Mouse (Mus musculus): ENCODE data around the gene Ccdc54. TPM values are rescaled to one million over a fixed set of nuclear protein-coding genes. Genes with fewer than 3 reads are reported as not detected.

Ccdc54 gene
- not detected in 2 replicates for total RNA-seq (2021)
- long read RNA-seq, result 0 reads

DNA sequence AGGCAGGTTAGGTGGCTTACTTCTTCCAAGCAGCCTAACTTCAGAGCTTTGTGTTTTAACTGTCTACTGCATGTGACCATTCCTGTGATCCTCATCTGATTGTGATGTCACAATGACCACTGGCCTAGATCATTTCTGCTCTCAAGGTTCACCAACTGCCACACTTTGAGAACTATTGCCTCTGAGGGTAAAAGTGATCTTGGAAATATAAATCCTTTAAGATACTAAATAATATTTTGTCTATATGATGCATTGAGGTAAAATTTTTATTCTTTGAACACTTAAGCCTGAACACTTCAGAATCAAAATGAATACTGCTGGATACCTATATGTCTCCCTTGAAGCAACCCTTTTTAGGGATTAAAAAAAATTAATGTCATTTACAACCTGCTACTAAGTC is at the start of gene Ccdc54:
TSS of gene Ccdc54 (minus strand) at position 101 of the 400 bp plus-strand sequence.
- no peak for DNase-seq

DNA sequence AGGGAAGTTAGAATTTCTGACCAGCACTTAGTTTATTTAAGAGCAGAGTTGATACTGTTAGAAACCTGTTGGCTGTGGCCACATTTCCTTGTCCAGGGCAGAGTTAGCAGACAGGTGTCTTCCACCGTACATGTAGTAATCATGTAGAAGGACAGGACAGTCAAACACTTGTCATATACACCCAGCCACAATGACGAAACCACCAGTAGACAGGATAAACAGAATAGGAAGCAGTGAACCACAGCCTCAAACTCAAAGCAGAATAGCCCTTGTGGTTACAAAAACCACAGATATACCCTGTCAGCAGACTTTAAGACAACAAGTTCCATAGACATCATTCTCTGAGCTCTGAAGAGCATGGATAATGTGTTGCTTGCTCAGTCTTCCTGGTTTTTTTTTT is 41.6 kb upstream of the Ccdc54 start:
- no peak for DNase-seq

DNA sequence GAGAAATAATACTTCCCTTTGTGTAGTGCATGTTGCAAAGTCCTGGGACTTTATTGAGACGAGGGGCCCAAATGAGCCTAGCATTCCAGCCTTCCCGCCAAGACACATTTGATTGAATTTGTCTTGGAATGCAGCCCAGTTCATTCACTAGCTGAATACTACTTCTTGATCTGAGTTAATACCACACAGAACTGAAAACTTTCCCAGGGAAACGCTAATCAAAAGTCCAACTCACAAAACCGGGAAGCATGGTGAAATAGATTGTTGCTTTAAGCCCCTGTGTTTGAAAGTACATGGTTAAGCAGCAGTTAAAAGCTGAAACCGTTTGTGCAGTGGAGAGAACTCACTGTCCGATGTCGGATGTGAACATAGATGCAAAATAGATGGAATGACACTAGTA is 24.6 kb upstream of the Ccdc54 start:
- DNase-seq, result no peak

DNA sequence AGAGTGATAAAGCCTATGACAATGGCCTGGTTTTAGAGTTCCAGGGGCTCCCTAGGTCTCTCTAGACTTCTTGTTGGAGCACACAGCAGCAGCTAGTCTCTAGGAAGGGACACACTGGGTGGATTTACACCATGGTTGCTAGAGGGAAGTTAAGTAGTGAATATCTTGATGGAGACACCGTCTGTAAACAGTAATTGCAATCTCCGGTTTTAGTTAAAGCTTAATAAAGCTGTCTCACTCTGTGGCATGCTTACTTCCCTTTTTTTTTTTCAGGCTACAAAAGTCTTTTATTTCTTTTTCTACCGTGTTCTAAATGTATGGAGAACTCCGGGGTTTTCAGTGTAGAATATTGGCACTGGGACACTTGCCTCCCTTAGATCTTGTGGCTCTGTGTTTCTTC is 22.0 kb upstream of the Ccdc54 start:
- no peak for DNase-seq

DNA sequence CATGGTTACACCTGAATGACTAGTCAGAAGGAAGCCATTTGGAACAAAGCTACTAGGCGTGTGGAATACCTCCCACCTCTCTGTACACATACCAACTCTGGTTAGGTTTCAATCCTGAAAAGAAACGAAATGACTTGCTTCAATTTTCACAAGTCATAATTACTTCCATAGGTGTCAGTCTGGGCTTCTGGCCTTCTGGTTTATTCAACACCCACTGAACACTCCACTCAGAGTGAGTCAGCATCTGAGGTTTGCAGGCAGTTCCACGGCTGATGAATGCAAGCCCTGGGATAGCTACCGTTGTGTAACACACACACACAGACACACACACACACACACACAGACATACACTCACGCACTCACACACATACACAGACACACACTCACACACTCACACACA is 19.6 kb upstream of the Ccdc54 start:
- no peak for DNase-seq

DNA sequence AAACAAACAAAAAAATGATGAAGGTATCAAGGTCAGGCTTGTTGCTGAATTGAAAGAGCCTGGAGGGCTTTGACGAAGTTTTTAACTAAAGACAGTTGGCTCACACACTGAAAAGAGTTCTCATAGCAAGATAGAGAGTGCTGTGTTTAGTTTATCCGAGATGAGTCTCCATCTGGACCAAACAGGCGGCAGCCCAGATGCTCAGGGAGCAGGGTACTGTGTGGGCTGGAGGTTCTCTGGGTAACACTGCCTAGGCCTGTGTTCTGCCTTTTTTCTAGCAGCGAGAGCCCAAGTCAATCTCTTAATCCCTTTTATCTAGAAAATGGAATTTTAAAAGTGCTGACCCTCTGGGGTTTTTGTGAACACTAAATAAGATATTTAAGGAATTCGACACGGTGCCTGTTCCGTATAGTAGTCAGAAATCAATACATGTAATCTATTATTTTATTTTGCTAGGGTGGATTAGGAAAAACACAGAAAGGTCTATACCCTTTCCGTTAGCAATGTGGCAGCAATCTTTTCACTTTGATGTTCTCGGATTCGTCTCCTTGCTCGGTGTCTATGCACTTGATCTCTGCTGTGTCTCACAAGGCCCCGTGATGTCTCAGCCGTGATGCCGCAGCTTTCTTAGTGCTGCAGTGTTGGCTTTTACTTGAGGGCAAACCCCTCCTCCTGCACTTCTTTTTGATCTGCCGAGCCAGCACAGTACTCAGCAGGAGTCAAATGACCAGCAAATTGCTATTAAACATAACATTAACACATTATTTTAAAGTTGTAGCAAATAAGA is 17.0 kb upstream of the Ccdc54 start:
- no peak for DNase-seq

DNA sequence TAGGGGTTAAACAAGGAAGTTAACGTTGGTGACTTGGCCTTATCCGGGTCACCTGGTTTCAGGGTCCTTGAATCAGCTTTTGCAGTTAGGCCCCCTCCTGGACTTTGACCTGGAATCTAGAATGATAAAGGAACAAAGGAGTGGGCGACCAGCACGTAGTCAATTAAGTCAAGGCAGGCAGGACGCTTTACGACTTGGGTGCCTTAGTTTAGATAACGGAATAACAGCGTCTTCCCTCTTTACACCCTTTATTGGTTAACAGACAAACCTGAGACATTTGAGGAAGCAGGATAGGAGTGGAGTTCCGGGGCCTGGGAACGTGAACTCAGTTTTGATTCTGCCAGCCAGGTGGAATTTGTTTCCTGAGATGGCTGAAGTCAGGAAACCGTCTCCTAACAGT is 13.9 kb upstream of the Ccdc54 start:
- no peak for DNase-seq

DNA sequence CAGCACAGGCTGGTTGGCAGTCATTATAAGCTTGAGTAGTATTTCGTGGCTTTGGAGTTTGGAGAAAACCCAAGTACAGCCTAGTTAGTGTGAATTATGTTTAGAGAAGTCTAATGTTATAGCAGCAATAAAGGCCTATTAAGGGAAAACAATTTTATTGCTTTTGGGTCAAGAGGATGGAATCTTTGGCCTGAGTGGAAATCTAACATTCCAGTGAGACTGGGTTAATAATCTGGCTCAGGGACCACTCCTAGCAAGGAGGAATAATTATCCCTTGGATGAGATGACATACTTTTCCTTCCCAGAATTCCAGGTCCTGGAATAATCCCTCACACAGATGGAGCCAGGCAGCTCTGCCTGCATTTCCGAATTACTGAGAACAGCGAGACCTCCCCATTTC is 11.0 kb upstream of the Ccdc54 start:
- no peak for DNase-seq

DNA sequence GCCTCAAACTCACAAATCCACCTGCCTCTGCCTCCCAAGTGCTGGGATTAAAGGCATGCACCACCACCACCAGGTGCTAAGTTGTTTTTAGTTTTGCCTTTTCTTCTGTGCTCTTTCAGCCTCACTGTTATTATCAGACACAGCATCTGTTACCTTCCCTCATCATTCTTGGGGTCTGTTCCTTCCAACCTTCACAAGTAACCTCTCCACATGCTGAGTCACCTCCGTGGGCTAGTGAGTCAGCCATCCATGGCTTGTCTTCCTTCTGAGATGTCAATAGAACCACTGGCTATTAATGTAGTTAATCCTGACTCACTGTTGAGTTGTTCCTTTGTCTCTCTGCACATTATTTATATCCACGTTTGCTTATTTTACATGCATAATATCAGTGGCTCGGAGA is 9.7 kb upstream of the Ccdc54 start:
- DNase-seq, result no peak

DNA sequence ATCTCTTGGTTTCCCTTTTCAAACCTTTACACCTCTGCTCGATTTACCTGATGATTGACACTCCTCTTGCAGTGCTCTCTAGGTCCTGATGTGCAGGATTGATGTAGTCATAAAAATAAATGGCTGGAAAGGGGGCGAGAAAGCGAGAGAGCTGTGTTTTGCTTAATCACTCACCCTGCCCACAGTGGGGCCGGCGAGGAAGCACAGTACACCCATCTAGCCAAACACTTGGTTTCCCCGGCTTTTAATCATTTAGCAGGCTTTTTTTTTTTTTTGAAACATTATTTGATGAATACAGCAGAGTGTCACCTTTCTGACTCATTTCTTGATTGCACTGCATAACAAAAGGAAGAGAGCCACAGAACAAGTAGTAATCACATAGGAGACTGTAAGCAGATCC is 5.7 kb upstream of the Ccdc54 start:
- no peak for DNase-seq

DNA sequence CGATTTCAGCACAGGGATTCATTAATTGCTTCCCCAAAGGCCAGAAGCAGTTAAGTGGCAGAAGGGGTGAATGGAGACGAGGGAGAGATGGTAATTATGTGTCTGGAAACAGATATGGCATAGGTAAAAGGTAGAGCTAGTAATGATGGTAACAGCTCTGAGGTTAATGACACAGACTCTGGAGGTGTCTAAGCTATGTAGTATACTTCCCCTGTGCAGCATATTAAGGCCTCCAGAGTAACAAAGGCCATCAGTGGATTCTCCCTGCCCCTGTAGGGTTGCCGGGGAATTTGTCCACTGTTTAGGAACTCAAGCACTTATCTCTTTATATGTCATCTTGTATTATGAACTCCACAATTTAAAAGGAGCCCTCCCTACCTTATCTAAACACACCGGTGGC is 5.2 kb upstream of the Ccdc54 start:
- no peak for DNase-seq

DNA sequence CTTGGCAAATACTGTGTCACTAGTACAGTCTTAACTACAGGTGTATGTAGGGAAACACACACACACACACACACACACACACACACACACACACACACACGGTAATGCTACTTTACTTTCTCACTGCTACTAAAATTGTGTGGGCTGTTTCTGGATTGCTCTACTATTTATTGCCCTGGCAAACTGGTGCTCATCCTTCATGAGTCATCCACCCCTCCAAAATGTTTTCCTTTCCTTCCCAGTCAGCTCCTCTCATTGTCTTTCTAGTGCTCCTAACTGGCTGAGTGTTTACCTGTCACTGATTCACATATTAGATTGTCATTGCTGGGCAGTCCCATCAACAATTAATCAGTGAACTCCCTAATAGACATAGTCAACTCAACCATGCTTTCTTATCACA is 3.9 kb upstream of the Ccdc54 start:
- no peak for DNase-seq

DNA sequence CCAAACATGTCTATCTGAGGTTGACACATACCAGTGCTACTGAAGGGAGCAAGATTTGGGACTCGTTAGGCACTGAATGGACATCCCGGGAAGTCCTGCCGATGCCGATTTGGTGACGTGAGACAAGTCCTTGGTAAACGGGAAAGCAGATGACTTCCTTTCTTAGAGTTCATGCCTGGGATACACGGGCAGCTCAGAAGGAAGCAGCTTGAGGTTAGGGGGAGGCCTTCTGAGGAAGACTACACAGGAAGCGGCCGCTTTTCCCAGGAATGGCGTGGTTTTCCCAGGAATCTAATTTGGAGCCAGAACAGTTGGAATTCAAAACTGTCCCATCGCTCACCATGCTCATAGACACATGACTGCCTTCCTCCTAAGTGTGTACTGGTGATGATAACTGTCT is 2.4 kb upstream of the Ccdc54 start:
- DNase-seq, result no peak

DNA sequence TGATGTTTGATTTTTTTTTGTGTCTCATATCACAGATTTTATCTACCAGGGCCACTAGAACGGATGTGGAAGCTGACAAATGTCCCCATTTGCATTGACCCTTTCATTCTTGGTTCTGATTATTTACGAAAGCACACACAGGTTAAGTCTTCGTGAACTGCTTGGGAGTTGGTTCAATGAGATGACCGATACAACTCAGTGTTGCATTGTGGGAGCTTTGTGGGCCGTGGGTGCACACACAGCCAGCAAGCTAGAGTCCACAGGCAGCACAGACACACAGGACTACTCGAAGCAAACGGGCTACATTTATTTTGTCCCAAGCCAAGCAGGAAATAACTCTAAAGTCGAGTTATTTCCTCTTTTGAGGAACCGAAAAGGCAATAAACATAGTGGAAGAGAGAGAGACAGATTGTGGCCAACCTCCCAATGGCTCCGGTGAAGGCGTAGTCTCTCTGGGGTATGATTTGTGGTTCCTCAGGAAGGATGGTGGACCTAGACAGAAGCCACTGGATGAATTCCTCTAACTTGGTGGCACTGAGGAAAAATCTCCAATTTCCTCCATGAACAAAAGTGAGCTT is 1.3 kb downstream of the Ccdc54 start:
- DNase-seq, result no peak

DNA sequence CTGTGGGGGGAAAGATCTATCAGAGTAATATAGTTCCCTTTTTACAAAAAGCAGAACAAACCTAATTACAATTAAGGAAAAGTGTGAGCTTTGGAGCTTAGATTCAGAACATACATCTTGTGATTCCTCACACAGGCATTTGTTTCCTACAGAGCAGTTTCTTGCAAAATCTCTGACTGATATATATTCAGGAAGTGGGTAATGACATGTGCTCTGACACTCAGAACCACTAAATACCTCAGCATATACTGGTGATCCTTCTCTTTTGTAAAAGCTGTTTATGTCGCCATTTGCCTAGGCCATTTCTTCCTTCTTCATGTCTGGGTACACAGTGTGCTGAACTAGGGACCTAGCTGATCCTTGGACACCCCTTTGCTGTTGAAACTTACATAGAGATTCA is 2.8 kb downstream of the Ccdc54 start:
- no peak for DNase-seq

DNA sequence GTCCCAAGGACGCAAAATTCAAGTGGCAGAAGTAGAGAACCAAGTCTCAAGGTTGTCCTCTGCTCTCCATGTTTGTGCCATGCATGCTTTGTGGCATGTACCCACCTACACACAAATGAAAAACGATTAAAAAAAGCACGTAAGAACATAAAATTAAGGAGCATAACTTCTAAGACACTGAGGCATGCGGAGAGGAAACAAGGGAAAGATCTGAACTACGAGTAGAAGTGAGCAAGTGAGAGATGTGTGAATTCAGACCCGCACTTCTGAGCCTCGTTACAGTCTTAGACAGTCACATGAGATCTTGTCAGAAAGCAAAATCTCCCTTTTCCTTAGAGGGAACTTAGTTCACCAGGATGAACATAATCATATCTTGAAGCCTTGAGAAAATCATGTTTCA is 3.8 kb downstream of the Ccdc54 start:
- DNase-seq, result no peak

DNA sequence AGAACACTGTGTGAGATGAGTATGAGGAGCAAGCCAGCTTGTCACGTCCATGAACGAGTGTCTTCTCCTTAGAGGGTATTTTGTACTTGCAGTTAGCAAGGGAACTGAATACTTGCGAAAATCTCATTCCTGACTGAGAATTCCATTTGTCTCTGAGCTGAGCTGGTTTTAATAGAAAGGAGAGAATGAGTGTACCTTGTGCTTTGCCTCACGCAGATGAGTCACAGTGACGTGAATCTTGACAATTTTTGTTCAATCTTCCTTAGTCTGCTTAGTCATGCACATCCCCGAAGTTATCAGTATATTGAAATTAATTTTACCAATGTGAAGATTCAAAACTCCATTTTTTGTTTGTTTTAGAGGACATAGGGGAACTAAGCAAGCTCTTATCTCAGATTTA is 12.6 kb downstream of the Ccdc54 start:
- DNase-seq, result no peak

DNA sequence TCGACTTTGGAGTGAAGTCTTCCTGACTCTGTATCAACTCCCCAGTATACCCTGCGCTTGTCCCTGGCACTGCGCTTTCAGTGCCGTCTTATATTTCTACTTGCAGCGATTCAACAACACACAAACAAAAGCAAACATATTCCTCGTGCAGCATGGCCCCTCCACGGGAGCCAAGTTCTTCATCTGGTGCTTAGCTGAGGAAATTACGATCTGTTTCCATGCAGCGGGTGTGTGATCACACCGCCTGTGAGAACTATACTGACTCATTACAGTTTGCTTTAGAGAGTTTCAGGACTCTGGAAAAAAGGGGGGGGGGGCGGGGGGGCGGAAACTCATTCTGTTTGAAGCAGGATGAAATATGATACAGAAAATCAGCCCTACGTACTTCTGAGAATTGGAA is 18.4 kb downstream of the Ccdc54 start:
- no peak for DNase-seq

DNA sequence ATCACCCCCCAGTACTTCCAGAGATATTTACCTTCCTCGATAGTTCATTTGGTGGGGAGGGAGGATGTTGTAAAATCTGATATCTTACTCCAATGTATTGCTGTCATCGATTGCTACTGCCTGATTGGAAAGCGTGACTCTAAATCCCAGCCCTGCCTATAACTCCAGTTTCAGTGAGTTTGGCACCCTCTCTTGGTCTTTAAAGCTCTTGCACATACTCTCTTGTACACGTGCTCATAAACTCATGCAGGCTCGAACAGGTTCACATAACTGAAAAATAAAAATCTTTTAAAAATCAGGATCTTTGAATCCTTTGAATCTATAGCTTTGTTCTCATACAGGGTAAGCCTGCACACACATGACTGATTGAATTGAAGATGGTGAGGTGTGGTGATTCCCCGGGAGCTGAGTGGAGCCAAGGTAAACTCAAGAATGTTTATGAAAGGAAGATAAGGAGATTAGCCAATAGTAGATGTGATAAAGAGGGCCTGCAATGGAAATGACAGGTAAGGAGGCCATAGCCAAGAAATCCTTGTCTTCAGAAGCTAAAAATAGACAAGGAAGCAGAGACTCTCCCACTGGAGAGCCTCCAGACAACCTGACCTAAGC is 31.7 kb downstream of the Ccdc54 start:
- DNase-seq, result no peak

DNA sequence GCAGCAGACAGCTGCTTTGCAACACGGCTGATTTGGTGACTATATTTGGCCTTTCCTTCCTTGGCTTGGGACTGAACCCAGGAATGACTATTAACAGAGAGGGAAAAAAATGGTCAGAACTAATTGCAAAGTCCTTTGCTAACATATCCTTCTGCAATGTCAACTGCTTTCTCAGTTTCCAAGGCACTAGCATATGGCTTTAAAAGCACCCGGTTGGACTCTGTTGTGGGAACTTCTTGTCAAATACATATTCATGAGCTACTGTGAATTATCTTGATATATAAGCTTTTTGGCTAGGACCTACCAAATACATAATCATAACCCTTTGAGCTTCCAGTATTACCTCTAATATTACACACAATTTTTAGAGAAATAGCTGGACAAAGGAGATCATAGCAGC is 37.1 kb downstream of the Ccdc54 start:
- DNase-seq, result no peak

DNA sequence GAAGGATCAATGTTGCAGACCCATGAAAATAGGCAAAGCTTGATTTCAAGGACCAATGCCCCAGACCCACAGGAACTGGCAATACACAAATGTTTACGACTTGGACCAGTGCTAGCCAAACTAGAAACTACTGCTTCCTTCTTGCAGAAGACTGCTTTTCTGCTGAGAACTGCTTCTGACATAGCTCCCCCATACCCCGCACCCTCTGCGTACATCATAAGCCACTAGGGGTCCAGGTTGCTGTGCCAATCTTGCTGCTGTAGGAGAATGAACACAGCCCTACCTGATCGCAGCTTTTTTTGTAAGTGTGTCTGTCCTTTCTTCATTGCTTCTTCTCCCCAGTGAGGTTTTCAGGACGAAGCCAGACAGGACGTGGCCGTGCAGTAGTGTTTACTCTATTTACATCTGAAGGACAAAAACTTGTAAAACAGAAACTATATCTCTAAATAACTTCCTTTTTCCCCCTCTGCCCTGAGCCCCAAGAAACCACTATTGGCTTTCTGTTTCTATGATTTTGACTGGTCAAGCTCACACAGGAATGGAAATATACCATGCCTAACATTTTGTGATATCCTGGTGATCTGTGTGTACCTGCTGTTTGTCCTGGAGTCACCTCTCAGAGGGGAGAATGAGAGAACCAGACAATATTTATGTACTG is 39.0 kb downstream of the Ccdc54 start:
- no peak for DNase-seq

DNA sequence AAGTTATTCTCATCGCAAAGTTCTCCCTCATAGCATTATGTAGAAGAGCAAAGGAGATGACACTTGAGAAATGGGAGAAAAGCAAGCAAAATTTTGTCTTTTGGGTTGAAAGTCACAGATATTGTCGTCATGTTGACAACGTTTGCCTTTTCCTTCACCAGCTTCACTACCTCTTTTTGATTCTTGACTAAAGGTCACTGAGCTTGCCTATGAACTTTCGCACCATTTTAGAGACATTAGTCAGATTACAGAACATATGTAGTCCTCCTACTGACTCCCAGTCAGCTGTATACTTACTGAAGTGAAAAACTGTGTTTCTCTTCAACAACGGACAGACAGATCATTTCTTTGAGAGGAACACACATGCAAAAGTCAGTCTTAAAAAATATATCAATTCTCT is 40.0 kb downstream of the Ccdc54 start:
- no peak for DNase-seq

DNA sequence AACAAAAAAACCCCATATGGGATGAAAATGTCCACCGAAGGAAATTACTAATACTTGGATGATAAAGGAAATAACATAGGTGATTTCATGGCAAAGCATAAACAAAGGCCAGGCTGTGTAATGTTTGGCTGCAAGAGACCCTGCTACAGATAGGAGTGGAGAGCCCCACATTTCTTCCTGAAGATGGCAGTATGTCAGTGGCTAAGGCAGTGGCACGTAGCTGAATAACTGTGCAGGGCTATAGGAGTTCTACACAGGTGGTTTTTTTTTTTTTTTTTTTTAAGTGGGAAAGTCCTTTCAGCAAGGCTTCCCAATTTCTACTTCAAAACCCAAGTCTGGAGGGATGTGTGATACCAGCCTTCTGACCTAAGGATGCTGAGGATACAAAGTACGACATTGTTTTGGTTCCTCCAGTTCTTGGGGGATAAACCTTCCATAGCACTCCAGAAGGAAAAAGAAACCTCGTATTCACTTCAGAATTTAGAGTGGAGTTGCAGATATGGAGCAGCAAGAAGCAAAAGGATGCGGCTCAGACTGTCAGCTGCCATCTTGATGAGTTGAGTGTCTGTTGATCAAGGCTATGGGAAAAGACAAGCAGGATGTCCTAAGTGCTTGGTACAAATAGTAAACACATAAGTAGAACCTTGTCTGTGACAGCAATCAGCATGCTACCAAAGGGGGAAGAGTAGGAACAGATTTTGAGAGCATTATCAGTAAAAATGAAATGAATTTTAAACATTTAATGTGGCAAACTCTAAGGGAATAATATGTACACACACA is 48.2 kb downstream of the Ccdc54 start:
- no peak for DNase-seq
